Mouse (Mus musculus) hindbrain, embryonic 11.5 days (tissue): Measurements from ENCODE around the gene Cxcl17. TPM values are rescaled to one million over a fixed set of nuclear protein-coding genes. Genes with fewer than 3 reads are reported as not detected.

Source experiments
- ATAC-seq: fragments of 200-750 bp; cut with Nextera tagmentation; 2 replicates; pipeline ENCODE4 v1.8.0; 2017; ENCODE audit warnings: mild to moderate bottlenecking, moderate TSS enrichment, moderate library complexity; ENCODE audit not compliant: low FRiP score
- DNase-seq: peaks from one replicate; pipeline ENCODE4 v3.0.0-alpha.2; 2015; ENCODE audit warnings: low spot score
- H3K27ac ChIP-seq: fragments of 300-500 bp; sonication (generic); 2 replicates; pipeline ENCODE4 v1.5.1; 2014; ENCODE audit warnings: mild to moderate bottlenecking, low read depth, low read length
- H3K27me3 ChIP-seq: fragments of 300-500 bp; sonication (generic); 2 replicates; pipeline ENCODE4 v1.6.1; 2014; ENCODE audit warnings: mild to moderate bottlenecking, low read length, moderate library complexity, mixed read lengths; ENCODE audit not compliant: control insufficient read depth, insufficient read depth
- H3K36me3 ChIP-seq: fragments of 300-500 bp; sonication (generic); 2 replicates; pipeline ENCODE4 v1.6.1; 2014; ENCODE audit warnings: mild to moderate bottlenecking, low read length, moderate library complexity, mixed read lengths; ENCODE audit not compliant: control insufficient read depth, insufficient read depth
- H3K4me1 ChIP-seq: fragments of 300-500 bp; sonication (generic); replicated peaks from 2 replicates; pipeline ENCODE4 v1.6.1; 2014; ENCODE audit warnings: low read length, mixed read lengths; ENCODE audit not compliant: control insufficient read depth, insufficient read depth
- H3K4me2 ChIP-seq: fragments of 300-500 bp; sonication (generic); replicated peaks from 2 replicates; pipeline ENCODE4 v1.6.1; 2014; ENCODE audit warnings: mild to moderate bottlenecking, low read depth, low read length
- H3K4me3 ChIP-seq: fragments of 300-500 bp; sonication (generic); 2 replicates; pipeline ENCODE4 v1.5.1; 2014; ENCODE audit warnings: low read depth, low read length
- H3K9ac ChIP-seq: fragments of 300-500 bp; sonication (generic); 2 replicates; pipeline ENCODE4 v1.6.1; 2014; ENCODE audit warnings: low read depth, low read length
- H3K9me3 ChIP-seq: fragments of 300-500 bp; sonication (generic); 2 replicates; pipeline ENCODE4 v1.6.1; 2016; ENCODE audit warnings: low read length; ENCODE audit not compliant: control insufficient read depth
- WGBS: fragments of 180-500 bp; shearing (Covaris S2); extraction: QIAGEN DNeasy Blood & Tissue Kit; methylation state at CpG from one replicate; pipeline ENCODE4 v1.1.7; 2014; 5-methylcytosine and 5-hydroxymethylcytosine counted together
- polyA plus RNA-seq: library from polyadenylated mRNA; unstranded; fragments of >200 nt; fragmentation: Nextera tagmentation; extraction: Ambion mirVana; gene quantifications from 2 replicates; pipeline ENCODE4 v1.2.1, GENCODE M21; 2014

Gene Cxcl17
- polyA plus RNA-seq, 1 experiment from 2014 or later: not detected

DNA sequence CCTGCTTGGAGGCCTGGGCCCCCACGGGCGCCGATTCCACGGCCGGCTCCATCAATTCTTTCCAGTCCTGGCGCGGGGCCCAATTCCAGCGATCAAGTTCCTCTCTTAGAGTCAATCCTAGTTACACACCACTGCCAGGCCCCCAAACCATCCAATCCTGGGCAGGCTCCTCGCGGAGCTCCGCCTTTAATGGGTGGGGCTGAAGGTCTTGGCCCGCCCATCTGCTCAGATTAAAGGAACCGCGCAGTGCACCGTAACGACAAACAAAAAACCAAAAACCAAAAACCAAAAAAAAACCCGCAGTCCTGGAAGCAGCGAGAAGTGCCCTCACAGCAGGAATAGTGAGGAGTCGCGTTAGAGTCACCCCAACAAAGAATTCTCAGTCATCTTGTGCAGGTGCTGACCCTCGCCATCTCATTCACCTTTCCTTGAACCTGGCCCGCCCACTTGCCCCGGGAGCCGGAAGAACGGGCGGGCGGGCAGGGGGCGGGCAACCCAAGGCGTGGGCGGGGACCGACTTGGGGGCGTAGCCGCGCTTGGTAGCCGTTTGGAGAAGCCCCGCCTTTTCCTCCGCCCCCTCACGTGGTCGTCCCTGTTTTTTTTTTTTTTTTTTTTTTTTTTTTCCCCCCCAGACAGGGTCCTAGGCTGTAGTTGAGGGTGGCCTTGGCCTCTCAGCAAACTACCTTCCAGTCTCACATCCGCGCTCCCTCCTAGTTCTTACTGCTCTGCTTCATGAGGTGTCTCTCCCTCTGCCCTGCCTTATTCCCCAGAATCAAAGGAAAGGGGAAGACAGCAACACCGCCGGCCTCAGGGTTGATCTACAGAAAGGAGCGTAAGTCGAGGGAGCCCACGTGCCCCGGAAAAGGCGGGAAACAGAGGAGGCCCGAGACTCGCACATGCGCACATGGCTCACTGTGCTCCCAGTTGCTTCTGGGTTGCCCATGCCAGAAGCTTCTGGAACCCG, 16.8 kb downstream of the Cxcl17 start:
- Histone ChIP-seq H3K9me3 (no peaks in the 10 kb centered on the region), H3K27ac (0 out of 2 replicates have a peak overlapping the region, but pooled peaks have one; percentile 30)

DNA sequence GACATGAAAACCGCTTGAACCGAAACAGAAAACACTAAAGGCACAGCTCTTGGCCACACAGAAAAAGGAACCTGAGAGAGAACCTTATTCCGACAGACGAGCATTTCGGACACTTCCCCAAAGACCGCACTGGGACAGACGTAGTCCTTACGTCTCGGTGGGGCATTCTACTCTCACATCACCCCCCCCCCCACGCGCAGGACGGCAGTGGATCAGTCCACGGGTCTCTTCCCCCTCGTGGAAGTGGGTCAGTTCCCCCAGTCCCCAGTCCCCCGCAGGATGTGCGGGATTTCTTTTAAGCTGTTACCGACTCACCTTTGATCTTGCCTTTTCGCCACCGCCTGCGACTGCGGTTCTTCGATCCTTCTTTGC, 17.5 kb downstream of the Cxcl17 start:
- WGBS: 1% methylated on average over 22 of the region's 22 CpGs
- DNase-seq (no peak), ATAC-seq (peak; percentile 56)
- Histone ChIP-seq H3K27me3 (no peaks in the 10 kb centered on the region), H3K9ac (peak overlapping the region; percentile 72), H3K4me1 (peaks cover 8% of the 10 kb centered on the region), H3K36me3 (no peaks in the 10 kb centered on the region), H3K9me3 (no peaks in the 10 kb centered on the region), H3K4me2 (peak overlapping the region; percentile 82), H3K4me3 (peak overlapping the region; percentile 73), H3K27ac (no peak overlapping the region)

More for the DNA sequence above, 16.8 kb downstream of the Cxcl17 start:
- DNase-seq (peak; percentile 93), ATAC-seq (peak; percentile 98)
- H3K36me3 ChIP-seq: no peaks in the 10 kb centered on the region
- peak overlapping the region; percentile 73 for H3K4me3 ChIP-seq
- no peaks in the 10 kb centered on the region for H3K27me3 ChIP-seq
- 7% methylated on average over 52 of the region's 52 CpGs for WGBS
- H3K4me1 ChIP-seq: peaks cover 8% of the 10 kb centered on the region
- peak overlapping the region; percentile 82 for H3K4me2 ChIP-seq
- peak overlapping the region; percentile 72 for H3K9ac ChIP-seq

DNA sequence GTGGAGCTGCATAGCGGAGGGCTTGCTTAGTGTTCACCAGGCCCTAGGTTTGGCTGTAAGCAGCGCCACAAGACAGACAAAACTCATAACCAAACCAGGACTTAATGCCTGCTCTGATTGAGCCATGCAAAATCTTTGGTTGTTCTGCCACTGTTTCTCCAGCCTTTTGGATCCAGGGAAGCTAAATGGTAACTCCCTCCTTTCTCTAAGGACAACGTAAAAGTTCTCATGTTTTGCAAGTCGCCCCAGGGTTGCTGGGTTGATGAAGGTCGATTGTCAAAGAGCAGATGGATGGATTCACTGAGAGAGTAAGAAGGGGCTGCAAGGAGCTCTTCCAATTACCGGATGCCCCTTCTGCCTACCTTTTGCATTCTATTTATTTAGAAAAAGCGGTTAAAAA, 17.9 kb downstream of the Cxcl17 start:
- Histone ChIP-seq H3K27ac (no peak overlapping the region), H3K4me3 (peak overlapping the region; percentile 73), H3K27me3 (no peaks in the 10 kb centered on the region), H3K4me2 (peak overlapping the region; percentile 82), H3K9me3 (no peaks in the 10 kb centered on the region), H3K36me3 (no peaks in the 10 kb centered on the region), H3K4me1 (peaks cover 8% of the 10 kb centered on the region), H3K9ac (peak overlapping the region; percentile 72)
- DNase-seq: no peak
- no peak for ATAC-seq
- WGBS: 18% methylated on average over 7 of the region's 7 CpGs

DNA sequence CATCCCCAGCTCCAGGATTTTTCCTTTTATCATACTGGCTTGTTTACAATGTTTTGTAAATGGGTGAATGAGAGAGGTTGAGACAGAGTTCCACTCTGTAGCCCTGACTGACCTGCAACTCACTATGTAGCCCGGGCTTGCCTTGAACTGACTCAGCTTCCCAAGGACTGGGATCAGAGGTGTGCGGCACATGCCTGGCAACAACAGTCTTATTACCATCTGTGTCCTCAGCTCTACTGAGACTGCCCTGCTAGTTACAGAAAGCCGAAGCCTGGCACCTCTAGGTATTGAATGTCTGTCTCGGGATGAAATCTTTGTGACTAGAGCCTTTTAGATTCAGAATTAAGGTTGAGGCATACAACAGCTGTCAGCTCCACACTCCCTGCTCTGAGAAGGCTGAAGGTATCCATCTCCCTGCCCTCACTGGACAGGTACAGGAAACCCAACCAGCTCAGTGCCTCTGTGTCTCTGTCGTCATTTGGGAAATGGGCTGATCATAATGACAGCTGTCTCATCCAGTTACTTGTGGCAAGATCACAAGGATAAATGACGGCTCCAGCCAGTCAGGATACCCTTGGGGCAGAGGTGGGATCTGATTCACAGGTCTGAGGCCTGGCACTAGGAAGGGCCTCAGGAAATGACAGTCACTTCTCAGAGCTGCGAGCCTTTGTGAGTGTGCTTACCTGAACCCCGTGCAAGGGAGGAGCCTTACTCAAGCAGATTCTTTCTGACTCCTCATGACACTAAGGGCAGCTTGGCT, 19.1 kb downstream of the Cxcl17 start:
- H3K27ac ChIP-seq: no peak overlapping the region
- peaks cover 8% of the 10 kb centered on the region for H3K4me1 ChIP-seq
- ATAC-seq (no peak), DNase-seq (no peak)
- no peak overlapping the region for H3K4me2 ChIP-seq
- H3K9me3 ChIP-seq: no peaks in the 10 kb centered on the region
- WGBS: 74% methylated on average over 8 of the region's 8 CpGs
- H3K9ac ChIP-seq: no peak overlapping the region
- H3K4me3 ChIP-seq: no peak overlapping the region
- no peaks in the 10 kb centered on the region for H3K36me3 ChIP-seq
- H3K27me3 ChIP-seq: no peaks in the 10 kb centered on the region

DNA sequence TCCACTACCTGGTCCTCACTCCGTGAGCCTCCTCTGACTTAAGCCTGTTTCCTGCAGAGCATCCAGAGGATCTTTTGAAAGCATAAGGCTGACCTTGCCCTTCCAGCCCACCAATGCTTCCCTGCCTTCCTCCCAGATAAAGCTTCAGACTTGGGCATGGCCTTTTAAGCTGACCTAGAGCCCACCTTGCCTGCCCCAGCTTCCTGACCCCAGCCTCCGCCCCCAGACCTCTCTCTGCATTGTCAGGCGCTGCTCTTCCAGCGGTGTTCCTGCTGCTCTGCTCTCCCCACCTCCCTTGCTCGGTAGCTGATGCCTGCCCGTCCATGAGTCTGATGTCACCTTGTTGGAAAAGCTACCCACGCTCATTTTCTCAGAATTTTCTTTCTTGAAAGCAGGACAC, 19.8 kb downstream of the Cxcl17 start:
- H3K27ac ChIP-seq: no peak overlapping the region
- DNase-seq (no peak), ATAC-seq (no peak)
- H3K4me1 ChIP-seq: peaks cover 8% of the 10 kb centered on the region
- 44% methylated on average over 7 of the region's 7 CpGs for WGBS
- no peaks in the 10 kb centered on the region for H3K27me3 ChIP-seq
- no peak overlapping the region for H3K4me2 ChIP-seq
- no peaks in the 10 kb centered on the region for H3K9me3 ChIP-seq
- no peaks in the 10 kb centered on the region for H3K36me3 ChIP-seq
- H3K4me3 ChIP-seq: no peak overlapping the region
- no peak overlapping the region for H3K9ac ChIP-seq

DNA sequence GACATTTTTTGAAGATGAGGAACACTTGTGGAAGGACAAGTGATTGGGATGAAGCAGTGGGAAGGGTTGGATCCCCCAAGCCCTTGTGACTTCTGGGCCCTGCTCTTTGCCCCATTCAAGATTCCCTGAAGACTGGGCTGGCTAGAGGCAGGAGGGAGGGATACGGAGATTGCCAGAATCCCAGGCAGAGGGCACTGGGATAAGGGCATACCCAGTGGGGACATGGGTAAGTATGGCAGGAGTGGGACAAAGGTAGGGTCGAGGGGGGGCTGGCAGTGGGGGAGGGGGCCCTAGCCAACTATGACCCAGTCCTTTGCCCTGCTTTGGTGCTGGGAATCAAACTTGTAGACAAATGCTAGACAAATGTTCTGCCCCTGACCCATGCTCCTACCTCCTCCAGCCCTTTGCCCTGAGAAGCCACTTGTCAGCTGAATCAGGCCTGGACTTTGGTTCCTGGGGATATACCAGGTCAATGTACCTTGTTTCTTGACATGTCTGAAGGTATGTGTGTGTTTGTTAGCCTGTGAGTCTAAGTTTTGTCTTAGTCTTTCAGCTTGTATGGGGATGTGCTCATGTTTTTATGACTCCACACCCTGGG, 20.7 kb downstream of the Cxcl17 start:
- Histone ChIP-seq H3K4me2 (no peak overlapping the region), H3K36me3 (no peaks in the 10 kb centered on the region), H3K9ac (no peak overlapping the region), H3K27me3 (no peaks in the 10 kb centered on the region), H3K4me1 (peaks cover 8% of the 10 kb centered on the region), H3K9me3 (no peaks in the 10 kb centered on the region), H3K4me3 (no peak overlapping the region), H3K27ac (no peak overlapping the region)
- WGBS: 52% methylated on average over 2 of the region's 2 CpGs
- no peak for DNase-seq
- no peak for ATAC-seq

DNA sequence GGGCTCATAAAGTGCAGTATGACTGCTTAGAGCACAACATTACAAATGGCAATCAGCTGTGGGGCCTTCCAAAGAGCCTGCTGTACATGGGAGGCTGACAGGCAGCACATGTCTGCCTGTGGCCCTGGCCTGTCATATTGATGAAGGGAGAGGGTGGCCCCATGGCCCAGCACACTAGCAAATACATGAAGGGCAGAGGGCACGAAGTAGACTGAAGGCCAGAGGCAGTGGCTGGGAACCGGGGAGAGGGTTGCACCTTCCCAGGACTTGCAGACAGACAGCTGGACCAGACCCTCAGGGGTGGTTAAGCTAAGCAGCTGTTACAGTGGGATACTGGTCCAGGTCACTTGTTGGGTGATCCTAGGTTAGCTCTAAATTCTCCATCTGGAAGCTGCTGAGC, 21.7 kb downstream of the Cxcl17 start:
- peaks cover 8% of the 10 kb centered on the region for H3K4me1 ChIP-seq
- DNase-seq: no peak
- H3K9ac ChIP-seq: 0 out of 2 replicates have a peak overlapping the region, but pooled peaks have one; percentile 31
- H3K9me3 ChIP-seq: no peaks in the 10 kb centered on the region
- no peaks in the 10 kb centered on the region for H3K27me3 ChIP-seq
- H3K4me3 ChIP-seq: no peak overlapping the region
- no peaks in the 10 kb centered on the region for H3K36me3 ChIP-seq
- no peak for ATAC-seq
- WGBS: 70% methylated on average over 2 of the region's 2 CpGs
- H3K4me2 ChIP-seq: no peak overlapping the region
- no peak overlapping the region for H3K27ac ChIP-seq

DNA sequence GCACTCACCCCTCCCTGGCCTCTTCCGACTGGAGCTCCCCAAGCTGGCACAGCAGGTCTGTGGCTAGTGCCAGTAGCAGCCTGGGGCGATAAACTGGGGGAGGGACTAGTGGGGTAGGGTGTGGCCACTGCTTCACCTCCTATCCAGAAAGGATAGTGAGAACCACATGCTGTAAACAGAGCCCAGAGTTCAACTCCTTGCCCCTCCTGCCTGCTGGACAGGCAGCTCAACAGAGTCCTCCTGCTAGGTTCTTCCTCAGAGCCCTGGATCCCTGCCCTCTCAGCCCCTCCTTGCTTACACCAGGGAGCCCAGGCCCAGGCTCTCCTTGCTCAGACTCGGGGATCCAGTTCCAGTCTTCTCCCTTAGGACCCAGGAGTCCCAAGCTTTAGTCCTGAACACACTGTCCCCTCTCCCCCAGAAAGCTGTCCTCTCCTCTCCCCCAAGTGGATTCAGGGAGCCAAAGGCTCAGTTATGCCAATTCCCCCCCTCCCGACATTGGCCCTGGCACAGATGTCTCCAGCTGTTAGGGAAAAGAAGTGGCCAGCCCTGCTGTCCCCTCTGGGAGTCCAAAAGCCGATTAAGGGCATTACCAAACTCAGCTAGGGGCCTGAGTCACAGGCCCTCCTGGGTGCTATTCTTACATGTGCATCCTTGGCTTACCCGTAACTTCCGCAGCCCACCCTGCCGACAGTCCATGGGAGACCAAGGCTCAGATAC, 22.5 kb downstream of the Cxcl17 start:
- ATAC-seq: no peak
- no peak overlapping the region for H3K9ac ChIP-seq

More for the DNA sequence above, 22.5 kb downstream of the Cxcl17 start:
- Histone ChIP-seq H3K4me1 (peaks cover 8% of the 10 kb centered on the region), H3K4me3 (no peak overlapping the region), H3K27ac (no peak overlapping the region), H3K4me2 (no peak overlapping the region), H3K36me3 (no peaks in the 10 kb centered on the region), H3K27me3 (no peaks in the 10 kb centered on the region), H3K9me3 (no peaks in the 10 kb centered on the region)
- no peak for DNase-seq
- 53% methylated on average over 8 of the region's 8 CpGs for WGBS
